Comparison of ENCODE assay signal across 28 mouse cellular contexts in genomic region chr13:55892250-55892649, GRCm38 (mm10). TPM values are rescaled to one million over a fixed set of nuclear protein-coding genes. Genes with fewer than 3 reads are reported as not detected.
DNase-seq lines count a peak whose midpoint lies in the region; ATAC-seq and TF ChIP-seq lines count a peak whose summit lies in the region.
"Had no signal": no experiment of that assay in that cellular context is flagged by ENCODE, and none has a peak within 500 bp of the region (broad histone marks: within the 10 kb centered on the region; RNA-seq: fewer than 3 reads in every experiment).

No protein-coding gene starts in this region.

- no peaks in the 10 kb centered on the region for H3K4me1 ChIP-seq in liver, adult 2 months (ENCODE audit: control insufficient read depth, insufficient read depth, low read length)
- H3K4me1 ChIP-seq in liver, embryonic 11.5 days (replicated peaks; ENCODE audit: control insufficient read depth, insufficient read depth, low read length), result no peaks in the 10 kb centered on the region
- no peaks in the 10 kb centered on the region for H3K4me1 ChIP-seq in stomach, postnatal 0 days (replicated peaks; ENCODE audit: control insufficient read depth, insufficient read depth)

- no peak overlapping the region for H3K9ac ChIP-seq in liver, adult 2 months (ENCODE audit: low read depth, low read length)
- no peak overlapping the region for H3K9ac ChIP-seq in liver, embryonic 11.5 days (ENCODE audit: low read depth, low read length)
- no peak overlapping the region for H3K9ac ChIP-seq in stomach, postnatal 0 days (ENCODE audit: low read length)
- H3K9ac ChIP-seq: forebrain, embryonic 13.5 days; heart, embryonic 13.5 days; hindbrain, embryonic 15.5 days had no signal

- no peak overlapping the region for H3K27ac ChIP-seq in liver, adult 2 months (replicated peaks; ENCODE audit: insufficient read depth, low read depth, low read length)
- H3K27ac ChIP-seq in liver, embryonic 11.5 days (ENCODE audit: low read depth, low read length), result no peak overlapping the region
- H3K27ac ChIP-seq in stomach, postnatal 0 days (replicated peaks), result peak overlapping the region; percentile 50; the same call in 1 of the 2 replicates
- H3K27ac ChIP-seq: forebrain, embryonic 10.5 days; forebrain, embryonic 13.5 days; gastrocnemius, adult 2 months; heart, adult 2 months; heart, embryonic 10.5 days; heart, embryonic 13.5 days; hindbrain, embryonic 15.5 days had no signal

- no peak for TF ChIP-seq POLR2A in liver, adult 2 months (IDR thresholded peaks at IDR 0.05; ENCODE audit: extremely low read depth, insufficient read depth, low read length)

- TF ChIP-seq EP300 in stomach, postnatal 0 days (optimal IDR thresholded peaks at IDR 0.05), result no peak

- H3K79me2 ChIP-seq in liver, adult 2 months (ENCODE audit: control insufficient read depth, insufficient read depth, low read length), result no peaks in the 10 kb centered on the region

- H3K27me3 ChIP-seq in liver, adult 2 months (ENCODE audit: control insufficient read depth, insufficient read depth, low read length), result no peaks in the 10 kb centered on the region; the same call in 1 of the 2 replicates
- no peaks in the 10 kb centered on the region; the same call in 1 of the 2 replicates for H3K27me3 ChIP-seq in liver, embryonic 11.5 days (replicated peaks; ENCODE audit: control insufficient read depth, insufficient read depth, low read length)
- H3K27me3 ChIP-seq in stomach, postnatal 0 days (ENCODE audit: control insufficient read depth, insufficient read depth, low read length), result no peaks in the 10 kb centered on the region
- H3K27me3 ChIP-seq: forebrain, embryonic 13.5 days; hindbrain, embryonic 15.5 days had no signal

- no peak for TF ChIP-seq CTCF in liver, adult 2 months (IDR thresholded peaks at IDR 0.05; ENCODE audit: low read depth, low read length)
- no peak for TF ChIP-seq CTCF in stomach, postnatal 0 days (IDR thresholded peaks at IDR 0.05; ENCODE audit: low read depth)

- peak; percentile 9 for DNase-seq in liver, adult 2 months (ENCODE audit: extremely low read depth, low read depth, low spot score)
- no peak for DNase-seq in liver, embryonic 11.5 days (ENCODE audit: low spot score)
- DNase-seq in 416B (ENCODE audit: low read depth), result peak; percentile 36
- DNase-seq in stomach, postnatal 0 days (ENCODE audit: low spot score), result no peak
- no peak for DNase-seq in gastrocnemius, postnatal 10 days
- no peak for DNase-seq in cerebellum, adult 11 months
- DNase-seq: adrenal gland, adult 2 months; adrenal gland, postnatal 14 days; cerebellum, adult 11-12 months; cerebellum, adult 8-10 months; cerebellum, postnatal 10 days; cerebellum, postnatal 36 days; gastrocnemius, adult 2 months; gastrocnemius, postnatal 25 days; heart, adult 2 months; heart, postnatal 14 days; heart, postnatal 4 days had no signal

- no peak overlapping the region for H3K4me3 ChIP-seq in liver, adult 2 months (ENCODE audit: insufficient read depth, low read depth, low read length)
- no peak overlapping the region for H3K4me3 ChIP-seq in liver, embryonic 11.5 days (ENCODE audit: low read depth, low read length)
- no peak overlapping the region for H3K4me3 ChIP-seq in stomach, postnatal 0 days (ENCODE audit: low read depth, low read length)
- H3K4me3 ChIP-seq: forebrain, embryonic 10.5 days; forebrain, embryonic 13.5 days; gastrocnemius, adult 2 months; heart, adult 2 months; heart, embryonic 10.5 days; heart, embryonic 13.5 days; hindbrain, embryonic 15.5 days had no signal

- H3K36me3 ChIP-seq in liver, adult 2 months (ENCODE audit: control insufficient read depth, insufficient read depth, low read length), result no peaks in the 10 kb centered on the region
- H3K36me3 ChIP-seq in liver, embryonic 11.5 days (ENCODE audit: control insufficient read depth, insufficient read depth, low read length), result no peaks in the 10 kb centered on the region
- no peaks in the 10 kb centered on the region for H3K36me3 ChIP-seq in stomach, postnatal 0 days (ENCODE audit: control insufficient read depth, insufficient read depth, low read length)
- H3K36me3 ChIP-seq: forebrain, embryonic 10.5 days; heart, embryonic 10.5 days; heart, embryonic 13.5 days; hindbrain, embryonic 15.5 days had no signal

- no peak for ATAC-seq in liver, embryonic 11.5 days (replicated peaks; ENCODE audit: low FRiP score)
- peak; percentile 57 for ATAC-seq in megakaryocyte, adult 5-6 weeks (ENCODE audit: poor library complexity, severe bottlenecking)
- no peak for ATAC-seq in stomach, postnatal 0 days (ENCODE audit: low FRiP score, low TSS enrichment)
- ATAC-seq: CD4-positive, CD25-positive, alpha-beta regulatory T cell, adult 4 months; forebrain, embryonic 13.5 days; forebrain, embryonic 16.5 days had no signal

- H3K4me2 ChIP-seq in liver, embryonic 11.5 days, result no peak overlapping the region
- no peak overlapping the region for H3K4me2 ChIP-seq in stomach, postnatal 0 days (replicated peaks; ENCODE audit: low read depth)
- H3K4me2 ChIP-seq: forebrain, embryonic 13.5 days; heart, embryonic 13.5 days; hindbrain, embryonic 15.5 days had no signal

- no peaks in the 10 kb centered on the region for H3K9me3 ChIP-seq in liver, embryonic 11.5 days (ENCODE audit: control insufficient read depth, low read length)
- no peaks in the 10 kb centered on the region for H3K9me3 ChIP-seq in stomach, postnatal 0 days (ENCODE audit: control insufficient read depth, low read length)
- H3K9me3 ChIP-seq: forebrain, embryonic 10.5 days; forebrain, embryonic 13.5 days; heart, embryonic 10.5 days; heart, embryonic 13.5 days; hindbrain, embryonic 15.5 days had no signal

- 83% methylated on average over 3 of the region's 3 CpGs for WGBS in liver, adult 2 months
- 80% methylated on average over 3 of the region's 3 CpGs for WGBS in liver, embryonic 11.5 days
- 75% methylated on average over 3 of the region's 3 CpGs for WGBS in stomach, postnatal 0 days

RNA-seq across cellular contexts. Expression of gene Pitx1, which starts 56.3 kb away (rescaled TPM):
- not detected in 2 replicates for total RNA-seq in liver, adult 2 months (2014; rRNA removed)
- not detected in 2 replicates for polyA plus RNA-seq in liver, adult 2 months (2012; rRNA removed)
- 6.3 and 6.8 TPM in 2 replicates for polyA plus RNA-seq in liver, embryonic 11.5 days (2014; fragmentation: Nextera tagmentation; extraction: Ambion mirVana)
- not detected in 2 replicates for total RNA-seq in megakaryocyte, adult 5-6 weeks (2015)
- total RNA-seq in megakaryocyte, adult 5-6 weeks (2017), result not detected in 2 replicates
- 193 and 214 TPM in 2 replicates for polyA plus RNA-seq in stomach, postnatal 0 days (2015; fragmentation: Nextera tagmentation; extraction: Ambion mirVana)
- 1 to 10 TPM; 1.2 to 2.9 TPM for total RNA-seq in gastrocnemius, postnatal 10 days (2021)
- total RNA-seq: adrenal gland, adult 2 months; adrenal gland, postnatal 14 days; heart, adult 2 months; heart, postnatal 14 days; heart, postnatal 4 days; MEL had no signal
- polyA plus RNA-seq: adrenal gland, adult 2 months; C2C12; CD4-positive, CD25-positive, alpha-beta regulatory T cell, adult 4 months; forebrain, embryonic 13.5 days; forebrain, embryonic 16.5 days; gonadal fat pad, adult 2 months had no signal

Comparison
In these comparisons a context has a peak if more than half of its experiments do, and no peak if none do; other contexts are left out.
1. DNase-seq: peak in liver, adult 2 months (single experiment) and 416B (single experiment); none in liver, embryonic 11.5 days (single experiment), stomach, postnatal 0 days (single experiment), gastrocnemius, postnatal 10 days (single experiment) and cerebellum, adult 11 months (single experiment).